Mouse (Mus musculus) limb, embryonic 12.5 days (tissue): ENCODE measurements around the gene Tmem190. TPM values are rescaled to one million over a fixed set of nuclear protein-coding genes. Genes with fewer than 3 reads are reported as not detected.
"Not testable (repeated sequence)": the region's sequence is repeated elsewhere in the genome, so short reads cannot be mapped to it uniquely, and the experiment has no call there.

Experiments
- ATAC-seq: fragments of 200-750 bp; cut with Nextera tagmentation; 2 replicates; pipeline ENCODE4 v1.8.0; 2017; ENCODE audit warnings: low read depth, moderate TSS enrichment; ENCODE audit not compliant: insufficient number of reproducible peaks, insufficient read depth, low FRiP score, low TSS enrichment
- H3K27ac ChIP-seq: fragments of 300-500 bp; sonication (generic); 2 replicates; pipeline ENCODE4 v1.5.1; 2016; ENCODE audit warnings: mild to moderate bottlenecking, moderate library complexity
- H3K27me3 ChIP-seq: fragments of 300-500 bp; sonication (generic); 2 replicates; pipeline ENCODE4 v1.6.1; 2016; ENCODE audit warnings: mild to moderate bottlenecking, moderate library complexity
- H3K36me3 ChIP-seq: fragments of 300-500 bp; sonication (generic); 2 replicates; pipeline ENCODE4 v1.6.1; 2016; ENCODE audit warnings: mild to moderate bottlenecking, moderate library complexity
- H3K4me1 ChIP-seq: fragments of 300-500 bp; sonication (generic); replicated peaks from 2 replicates; pipeline ENCODE4 v1.6.1; 2016
- H3K4me2 ChIP-seq: fragments of 300-500 bp; sonication (generic); 2 replicates; pipeline ENCODE4 v1.6.1; 2016; ENCODE audit warnings: mild to moderate bottlenecking, moderate library complexity
- H3K4me3 ChIP-seq: fragments of 300-500 bp; sonication (generic); replicated peaks from 2 replicates; pipeline ENCODE4 v1.5.1; 2016; ENCODE audit warnings: mild to moderate bottlenecking
- H3K9ac ChIP-seq: fragments of 300-500 bp; sonication (generic); replicated peaks from 2 replicates; pipeline ENCODE4 v1.6.1; 2016; ENCODE audit warnings: mild to moderate bottlenecking, moderate library complexity
- H3K9me3 ChIP-seq: fragments of 300-500 bp; sonication (generic); 2 replicates; pipeline ENCODE4 v1.6.1; 2016; ENCODE audit warnings: mild to moderate bottlenecking, moderate library complexity
- WGBS: fragments of 180-500 bp; shearing (Covaris S2); methylation state at CpG from one replicate; pipeline ENCODE4 v1.1.7; 2016; 5-methylcytosine and 5-hydroxymethylcytosine counted together
- polyA plus RNA-seq: library from polyadenylated mRNA; unstranded; fragments of >200 nt; fragmentation: Nextera tagmentation; extraction: Ambion mirVana; gene quantifications from 2 replicates; pipeline ENCODE4 v1.2.1, GENCODE M21; 2016

Tmem190 gene
- polyA plus RNA-seq, 1 experiment from 2014 or later: 0.54 TPM

GRCm38 (mm10) chr7:4776861-4777830 is 5.6 kb upstream of the Tmem190 start:
- ATAC-seq: peak; percentile 85
- peak overlapping the region; percentile 34 for H3K4me3 ChIP-seq
- H3K36me3 ChIP-seq: no peaks in the 10 kb centered on the region
- H3K27ac ChIP-seq: no peak overlapping the region
- no peaks in the 10 kb centered on the region for H3K9me3 ChIP-seq
- H3K4me2 ChIP-seq: peak overlapping the region; percentile 54
- peak overlapping the region; percentile 19; the same call in 1 of the 2 replicates for H3K9ac ChIP-seq
- peaks cover 24% of the 10 kb centered on the region for H3K4me1 ChIP-seq
- 1% methylated on average over 41 of the region's 56 CpGs for WGBS
- peaks cover 71% of the 10 kb centered on the region for H3K27me3 ChIP-seq

- peaks cover 79% of the 10 kb centered on the region for H3K27me3 ChIP-seq
- 5% methylated on average over 14 of the region's 20 CpGs for WGBS
- H3K4me1 ChIP-seq: peaks cover 24% of the 10 kb centered on the region
- no peak overlapping the region for H3K27ac ChIP-seq
- H3K4me3 ChIP-seq: peak overlapping the region; percentile 34; the same call in 1 of the 2 replicates
- H3K4me2 ChIP-seq: peak overlapping the region; percentile 54
- 0 out of 2 replicates have a peak, but pooled peaks have one; percentile 13 for ATAC-seq
- H3K36me3 ChIP-seq: no peaks in the 10 kb centered on the region
- peak overlapping the region; percentile 19; the same call in 1 of the 2 replicates for H3K9ac ChIP-seq
- H3K9me3 ChIP-seq: no peaks in the 10 kb centered on the region
Measured at GRCm38 (mm10) chr7:4777851-4778637, 4.7 kb upstream of the Tmem190 start.

GRCm38 (mm10) chr7:4779921-4780320 is 2.8 kb upstream of the Tmem190 start:
- peaks cover 71% of the 10 kb centered on the region for H3K27me3 ChIP-seq
- H3K9me3 ChIP-seq: no peaks in the 10 kb centered on the region
- no peaks in the 10 kb centered on the region for H3K36me3 ChIP-seq
- no peak overlapping the region for H3K27ac ChIP-seq
- H3K9ac ChIP-seq: no peak overlapping the region; the same call in 1 of the 2 replicates
- 46% methylated on average over 5 of the region's 5 CpGs for WGBS
- H3K4me2 ChIP-seq: no peak overlapping the region
- no peak for ATAC-seq
- no peak overlapping the region for H3K4me3 ChIP-seq
- H3K4me1 ChIP-seq: peaks cover 24% of the 10 kb centered on the region

- ATAC-seq: no peak
- Histone ChIP-seq H3K27me3 (peaks cover 49% of the 10 kb centered on the region), H3K9me3 (no peaks in the 10 kb centered on the region), H3K9ac (no peak overlapping the region), H3K4me2 (no peak overlapping the region), H3K4me3 (no peak overlapping the region), H3K27ac (no peak overlapping the region), H3K36me3 (no peaks in the 10 kb centered on the region), H3K4me1 (peaks cover 20% of the 10 kb centered on the region)
- WGBS: 45% methylated on average over 3 of the region's 3 CpGs
Measured at GRCm38 (mm10) chr7:4782130-4782529, 607 bp upstream of the Tmem190 start.

GRCm38 (mm10) chr7:4783667-4784268 is 1.0 kb downstream of the Tmem190 start:
- H3K36me3 ChIP-seq: no peaks in the 10 kb centered on the region
- ATAC-seq: no peak
- H3K27ac ChIP-seq: no peak overlapping the region
- no peak overlapping the region for H3K4me2 ChIP-seq
- H3K4me1 ChIP-seq: peaks cover 11% of the 10 kb centered on the region
- no peak overlapping the region for H3K4me3 ChIP-seq
- H3K9ac ChIP-seq: 0 out of 2 replicates have a peak overlapping the region, but pooled peaks have one; percentile 4
- 85% methylated on average over 14 of the region's 14 CpGs for WGBS
- peaks cover 39% of the 10 kb centered on the region for H3K27me3 ChIP-seq
- H3K9me3 ChIP-seq: no peaks in the 10 kb centered on the region

- peaks cover 20% of the 10 kb centered on the region for H3K27me3 ChIP-seq
- peaks cover 2% of the 10 kb centered on the region for H3K36me3 ChIP-seq
- peak overlapping the region; percentile 84 for H3K9ac ChIP-seq
- peak overlapping the region; percentile 35; the same call in 1 of the 2 replicates for H3K27ac ChIP-seq
- no peaks in the 10 kb centered on the region for H3K9me3 ChIP-seq
- peaks cover 5% of the 10 kb centered on the region for H3K4me1 ChIP-seq
- WGBS: 3% methylated on average over 64 of the region's 64 CpGs
- ATAC-seq: no peak
- H3K4me2 ChIP-seq: peak overlapping the region; percentile 86
- peak overlapping the region; percentile 57 for H3K4me3 ChIP-seq
Measured at GRCm38 (mm10) chr7:4788499-4789435, 6.0 kb downstream of the Tmem190 start.

GRCm38 (mm10) chr7:4789436-4789935 is 6.7 kb downstream of the Tmem190 start, which contains the start of gene Tmem238:
Gene Tmem238, minus strand, starts transcription at chr7:4789656.
- no peaks in the 10 kb centered on the region for H3K9me3 ChIP-seq
- H3K27me3 ChIP-seq: peaks cover 20% of the 10 kb centered on the region
- peaks cover 9% of the 10 kb centered on the region for H3K36me3 ChIP-seq
- H3K9ac ChIP-seq: peak within 1 kb of the TSS; percentile 84
- no peak for ATAC-seq
- peak within 1 kb of the TSS; percentile 86 for H3K4me2 ChIP-seq
- peak within 1 kb of the TSS; percentile 57 for H3K4me3 ChIP-seq
- peaks cover 12% of the 10 kb centered on the region for H3K4me1 ChIP-seq
- WGBS: 9% methylated on average over 35 of the region's 40 CpGs
- peak within 1 kb of the TSS; percentile 35; the same call in 1 of the 2 replicates for H3K27ac ChIP-seq

- ATAC-seq: peak; percentile 85
- H3K9me3 ChIP-seq: no peaks in the 10 kb centered on the region
- 2% methylated on average over 54 of the region's 54 CpGs for WGBS
Measured at GRCm38 (mm10) chr7:4792278-4793212, 9.8 kb downstream of the Tmem190 start, which contains the start of gene Rpl28. Gene Rpl28, plus strand, starts transcription at chr7:4792874.

GRCm38 (mm10) chr7:4793248-4793647 is 10.5 kb downstream of the Tmem190 start:
- Histone ChIP-seq H3K36me3 (peaks cover 43% of the 10 kb centered on the region), H3K27me3 (peaks cover 16% of the 10 kb centered on the region), H3K4me2 (peak overlapping the region; percentile 91), H3K9ac (peak overlapping the region; percentile 91), H3K27ac (peak overlapping the region; percentile 93), H3K4me1 (peaks cover 13% of the 10 kb centered on the region), H3K4me3 (peak overlapping the region; percentile 77)
- not testable (repeated sequence) for ATAC-seq, H3K9me3 ChIP-seq
- under 1% methylated on average over 31 of the region's 31 CpGs for WGBS

More at GRCm38 (mm10) chr7:4792278-4793212, 9.8 kb downstream of the Tmem190 start, which contains the start of gene Rpl28:
- H3K4me2 ChIP-seq: peak within 1 kb of the TSS; percentile 91
- H3K9ac ChIP-seq: peak within 1 kb of the TSS; percentile 91
- peaks cover 15% of the 10 kb centered on the region for H3K4me1 ChIP-seq
- peaks cover 20% of the 10 kb centered on the region for H3K27me3 ChIP-seq
- H3K36me3 ChIP-seq: peaks cover 38% of the 10 kb centered on the region
- peak within 1 kb of the TSS; percentile 77 for H3K4me3 ChIP-seq
- H3K27ac ChIP-seq: peak within 1 kb of the TSS; percentile 93
